Mouse (Mus musculus) CD8-positive naive resting alpha-beta T cell, adult 2 months (primary cell): ENCODE measurements at regions not wholly inside any gene's neighbourhood (a gene's known extent, or its start where the extent isn't known, plus 50 kb on each side); places are given as distances from the start of the nearest gene placed in this dataset.

ENCODE experiments used
- DNase-seq, 2 experiments: peaks; one replicate each; pipeline ENCODE4 v3.0.0; 2022; ENCODE audit warnings: low read depth in 2 of 2, low spot score in 2 of 2

DNA sequence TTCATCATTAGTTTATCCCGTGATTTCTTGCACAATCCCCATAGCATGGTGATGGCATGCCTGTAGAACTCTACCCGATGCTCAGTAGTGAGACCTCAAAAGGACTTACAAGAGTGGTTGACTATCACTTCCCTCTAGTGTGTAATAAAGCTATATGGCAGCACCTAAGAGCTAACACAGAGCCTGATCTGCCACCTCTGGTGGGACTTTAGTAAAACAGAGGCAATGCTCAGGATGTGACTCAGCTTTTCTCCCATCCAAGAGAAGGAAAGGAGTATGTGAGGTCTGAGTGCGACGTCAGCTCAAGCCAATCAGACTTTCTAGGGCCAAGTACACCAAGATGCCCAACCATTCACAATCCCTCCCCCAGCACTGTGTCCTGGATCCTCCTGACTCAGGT, 361.5 kb upstream of the Spred2 start:
- DNase-seq: no peak

- no peak for DNase-seq
Measured at GRCm38 (mm10) chr11:19585228-19585627, 338.9 kb upstream of the Spred2 start.

GRCm38 (mm10) chr11:19592506-19593355, 331.4 kb upstream of the Spred2 start:
- no peak for DNase-seq

DNA sequence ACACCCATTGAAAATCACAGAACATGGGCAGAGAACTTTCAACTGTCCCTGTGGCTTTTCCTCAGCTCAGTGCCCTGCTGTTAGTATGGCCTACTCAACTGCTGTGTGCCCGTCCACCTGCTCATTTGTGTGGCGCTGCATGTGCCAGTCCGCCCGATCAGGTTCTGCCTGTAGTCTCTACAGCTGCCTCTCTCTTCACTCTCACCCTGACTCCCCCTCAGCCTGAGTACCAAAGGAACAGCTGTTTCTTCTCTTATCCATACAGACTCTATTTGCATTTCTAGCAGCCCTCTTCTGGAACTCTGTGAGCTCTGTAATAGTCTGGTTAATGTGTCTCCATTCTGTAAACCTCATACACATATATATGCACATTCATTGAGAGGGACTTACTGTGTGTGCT, 329.1 kb upstream of the Spred2 start:
- DNase-seq: no peak

GRCm38 (mm10) chr11:19596336-19596735, 327.8 kb upstream of the Spred2 start:
- no peak for DNase-seq

DNA sequence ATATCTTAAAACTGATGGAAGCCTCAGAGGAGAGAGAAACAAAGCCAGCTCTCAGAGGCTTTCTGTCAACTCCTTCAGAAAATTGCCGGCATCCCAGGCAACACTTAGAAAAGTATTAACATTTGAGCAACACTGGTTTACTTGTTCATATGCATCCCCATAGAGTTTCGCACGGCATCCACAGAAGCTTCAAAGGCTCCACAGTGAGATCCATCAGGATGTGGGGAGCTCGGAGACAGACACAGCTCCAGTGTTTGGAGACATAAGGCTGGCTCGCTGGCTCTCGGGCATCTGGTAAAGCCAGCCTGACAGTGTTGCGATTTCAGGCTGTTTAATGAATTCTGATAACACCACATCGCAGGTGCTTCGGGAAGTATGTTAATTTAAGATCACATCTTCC, 324.7 kb upstream of the Spred2 start:
- no peak for DNase-seq

DNA sequence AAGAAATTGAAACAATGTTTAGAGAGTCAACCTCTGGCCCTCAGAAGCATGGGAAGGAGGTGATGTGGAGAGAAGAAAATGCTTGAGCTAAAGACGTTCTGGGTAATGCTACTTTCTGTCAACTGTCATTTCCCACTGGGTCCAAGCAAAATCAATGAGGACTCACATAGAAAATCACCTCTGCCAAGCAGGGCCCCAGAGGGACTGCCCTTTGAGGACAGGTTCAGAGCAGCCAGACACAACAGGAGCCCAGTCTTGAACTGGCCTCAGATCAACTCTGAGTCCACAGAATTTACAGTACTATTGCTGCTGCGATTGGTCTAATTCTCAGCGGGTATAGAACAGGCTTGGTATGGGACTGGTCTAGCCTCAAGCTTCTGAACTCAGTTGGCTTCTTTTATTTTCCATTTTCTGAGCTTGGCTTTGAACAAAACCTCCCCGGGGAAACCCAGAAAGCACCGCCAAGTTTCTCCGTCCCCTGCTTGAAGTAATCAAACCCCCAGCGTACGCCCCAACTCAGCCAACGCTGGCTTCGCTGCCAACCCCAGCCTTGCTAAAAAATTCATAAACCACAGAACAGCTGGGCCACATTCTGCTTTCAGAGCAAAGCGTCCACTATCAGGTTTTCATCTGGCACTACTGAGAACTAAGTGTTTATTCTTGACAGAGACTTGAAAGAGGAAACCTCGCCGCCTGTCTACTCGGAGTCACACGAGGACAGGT, 322.8 kb upstream of the Spred2 start:
- DNase-seq: no peak

GRCm38 (mm10) chr11:19602496-19602895, 321.7 kb upstream of the Spred2 start:
- DNase-seq: no peak

GRCm38 (mm10) chr11:19605602-19606001, 318.6 kb upstream of the Spred2 start:
- DNase-seq: no peak

GRCm38 (mm10) chr11:19606943-19607342, 317.2 kb upstream of the Spred2 start:
- DNase-seq: no peak

- DNase-seq: no peak
Measured at GRCm38 (mm10) chr11:19607941-19608340, 316.2 kb upstream of the Spred2 start.

GRCm38 (mm10) chr11:19608523-19608922, 315.7 kb upstream of the Spred2 start:
- no peak for DNase-seq

DNA sequence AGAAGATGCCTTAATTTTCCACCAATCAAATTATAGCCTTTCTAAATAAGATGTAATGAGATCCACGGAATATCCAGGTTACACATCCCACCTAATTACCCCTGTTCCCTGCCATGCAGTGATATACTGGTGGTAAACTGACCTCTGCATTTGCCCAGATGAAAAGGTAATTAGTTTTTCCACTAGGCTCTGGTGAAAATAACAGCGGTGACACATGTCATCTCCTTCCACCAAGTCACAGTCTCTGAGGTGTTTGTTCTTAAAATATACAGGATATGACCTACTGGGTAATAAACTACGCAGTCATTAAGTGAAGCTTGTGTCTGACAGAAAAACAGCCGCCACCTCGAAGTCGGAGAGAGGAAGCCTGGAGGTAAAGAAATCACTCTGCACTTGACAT, 313.6 kb upstream of the Spred2 start:
- no peak for DNase-seq

GRCm38 (mm10) chr11:19611217-19611616, 313.0 kb upstream of the Spred2 start:
- no peak for DNase-seq

DNA sequence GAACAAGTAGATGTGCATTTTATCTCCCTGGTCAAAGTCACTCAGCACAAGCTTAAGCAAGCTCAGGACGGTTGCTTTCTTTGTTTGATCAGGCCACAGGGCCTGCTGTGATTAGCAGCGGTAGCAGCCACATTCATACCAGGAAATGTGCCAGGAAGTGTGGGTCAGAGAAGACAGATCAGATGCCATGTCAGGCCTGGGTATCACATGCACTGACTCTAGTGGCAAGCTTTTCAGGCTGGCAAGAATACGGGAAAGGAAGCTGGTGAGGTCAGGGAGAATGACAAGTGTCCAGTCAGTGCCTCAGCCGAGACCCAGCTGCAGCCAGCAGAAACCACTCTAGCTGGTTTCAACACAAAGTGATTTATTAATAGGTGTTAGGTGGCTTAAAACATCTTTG, 307.7 kb upstream of the Spred2 start:
- no peak for DNase-seq

- DNase-seq: no peak
Measured at GRCm38 (mm10) chr11:19619494-19619893, 304.7 kb upstream of the Spred2 start.

GRCm38 (mm10) chr11:19631055-19631695, 293.0 kb upstream of the Spred2 start:
- DNase-seq: no peak

GRCm38 (mm10) chr11:19632477-19632876, 291.7 kb upstream of the Spred2 start:
- no peak for DNase-seq

GRCm38 (mm10) chr11:19633621-19634020, 290.6 kb upstream of the Spred2 start:
- DNase-seq: no peak

DNA sequence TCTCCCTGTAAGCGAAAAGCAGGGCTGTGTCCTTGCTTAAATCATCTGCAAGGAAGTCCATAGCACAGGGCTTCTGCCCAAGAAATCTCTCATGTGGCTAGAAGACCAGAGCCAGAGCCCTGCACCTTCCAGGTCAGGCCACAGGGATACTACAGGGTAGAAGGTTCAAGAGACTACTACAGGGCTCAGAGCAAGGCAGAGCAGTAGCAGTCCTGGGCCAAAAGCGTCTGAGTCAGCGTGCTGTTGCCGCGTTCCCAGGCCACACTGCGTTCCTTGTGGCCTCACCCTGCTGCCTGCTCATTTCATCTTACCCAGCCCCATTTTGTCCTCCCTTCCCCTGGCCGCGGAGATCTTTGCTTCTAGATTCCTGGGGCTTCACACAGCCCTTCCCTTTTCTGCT, 283.0 kb upstream of the Spred2 start:
- DNase-seq: no peak

DNA sequence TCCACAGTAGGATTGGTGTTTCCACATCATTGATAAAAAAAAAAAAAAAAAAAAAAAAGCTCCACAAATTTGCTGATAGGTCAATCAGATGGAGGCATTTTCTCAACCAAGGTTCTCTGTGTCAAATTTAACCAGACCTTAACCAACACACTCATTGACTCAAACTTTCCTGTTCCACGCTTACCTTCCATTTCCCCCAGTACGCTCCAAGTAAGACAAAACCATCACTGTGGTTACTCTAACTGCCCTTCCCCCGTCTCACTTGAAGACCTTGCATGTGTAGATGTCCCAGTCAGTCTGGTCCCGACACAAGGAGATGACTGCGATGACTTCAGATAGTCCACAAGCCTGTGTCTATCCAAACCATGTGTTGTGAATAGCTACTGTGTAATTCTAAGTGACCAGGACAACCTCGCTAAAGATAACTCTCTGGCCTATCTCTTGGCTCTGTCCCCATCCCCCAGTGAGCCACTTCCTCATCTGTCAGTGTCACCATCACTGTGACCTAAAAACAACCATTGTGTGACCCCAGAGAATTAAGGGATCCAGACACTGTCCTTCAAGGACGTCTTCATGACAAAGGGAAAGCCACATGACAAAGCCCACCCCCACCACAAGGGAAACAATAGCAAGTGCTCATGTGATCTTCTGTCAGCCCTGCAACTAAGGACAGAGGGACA, 279.9 kb upstream of the Spred2 start:
- no peak for DNase-seq
